Mouse (Mus musculus): ENCODE data around the gene Adgra1. TPM values are rescaled to one million over a fixed set of nuclear protein-coding genes. Genes with fewer than 3 reads are reported as not detected.

Adgra1 gene
- polyA plus RNA-seq, 1 experiment = 0.29 TPM

DNA sequence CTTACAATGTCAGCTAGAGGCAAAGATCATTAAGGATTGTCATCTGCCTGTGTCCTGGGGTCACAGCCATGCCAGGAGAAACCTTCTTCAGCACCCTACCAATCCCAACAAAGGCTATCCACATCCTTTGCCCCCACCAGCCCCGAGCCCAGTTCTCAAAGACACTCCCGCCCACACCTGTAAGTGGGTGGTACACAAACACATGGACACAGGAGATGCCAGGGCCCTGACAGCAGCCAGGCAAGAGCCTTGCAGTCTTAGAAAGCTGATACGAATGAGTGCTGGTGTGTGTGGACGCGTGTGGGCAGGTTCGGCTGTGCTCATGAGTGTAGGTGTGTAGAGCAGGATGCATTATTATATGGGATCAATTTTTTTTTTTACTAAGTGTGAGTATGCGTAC, 66.5 kb downstream of the Adgra1 start:
- 86% methylated on average over 7 of the region's 7 CpGs for whole genome bisulfite sequencing
- Histone ChIP-seq H3K4me1 (ENCODE audit: control insufficient read depth, insufficient read depth, insufficient read length) (no peaks in the 10 kb centered on the region; the same call in 1 of the 2 replicates), H3K27me3 (ENCODE audit: control insufficient read depth, insufficient read depth, low read length) (no peaks in the 10 kb centered on the region), H3K36me3 (ENCODE audit: control insufficient read depth, insufficient read depth, low read length) (no peaks in the 10 kb centered on the region), H3K4me3 (ENCODE audit: extremely low read depth, insufficient read depth, insufficient read length) (no peak overlapping the region), H3K27ac (ENCODE audit: insufficient read depth, low read length) (no peak overlapping the region)
- no peak for DNase-seq (ENCODE audit: low read depth in 1 of 2, low spot score in 2 of 2)
- TF ChIP-seq POLR2A (IDR thresholded peaks at IDR 0.05; ENCODE audit: low read depth, low read length) = no peak
- no peak for TF ChIP-seq CTCF (IDR thresholded peaks at IDR 0.05; ENCODE audit: extremely low read depth, insufficient read depth, insufficient read length, insufficient replicate concordance)

DNA sequence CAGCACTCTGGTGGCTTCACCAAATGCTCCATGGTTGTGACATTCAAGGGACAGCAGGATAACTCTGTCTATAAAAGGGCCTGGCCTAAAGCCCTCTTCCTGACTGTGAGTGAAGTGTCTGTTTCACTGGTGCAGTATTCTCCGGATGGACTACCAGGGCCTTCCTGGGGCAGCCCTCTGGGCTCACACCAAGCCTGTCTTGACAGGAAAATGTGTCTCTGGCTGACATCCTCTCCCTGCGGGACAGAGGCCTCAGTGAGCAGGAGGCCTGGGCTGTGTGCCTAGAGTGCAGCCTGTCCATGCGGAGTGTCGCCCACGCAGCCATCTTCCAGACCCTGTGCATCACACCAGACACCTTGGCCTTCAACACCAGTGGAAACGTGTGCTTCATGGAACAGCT, 66.9 kb downstream of the Adgra1 start:
- TF ChIP-seq POLR2A (IDR thresholded peaks at IDR 0.05; ENCODE audit: low read depth, low read length) (no peak), CTCF (IDR thresholded peaks at IDR 0.05; ENCODE audit: extremely low read depth, insufficient read depth, insufficient read length, insufficient replicate concordance) (no peak)
- WGBS = 79% methylated on average over 6 of the region's 6 CpGs
- H3K27me3 ChIP-seq (ENCODE audit: control insufficient read depth, insufficient read depth, low read length) = no peaks in the 10 kb centered on the region
- H3K4me1 ChIP-seq (ENCODE audit: control insufficient read depth, insufficient read depth, insufficient read length) = no peaks in the 10 kb centered on the region; the same call in 1 of the 2 replicates
- H3K27ac ChIP-seq (ENCODE audit: insufficient read depth, low read length) = no peak overlapping the region
- no peak overlapping the region for H3K4me3 ChIP-seq (ENCODE audit: extremely low read depth, insufficient read depth, insufficient read length)
- no peak for DNase-seq (ENCODE audit: low read depth in 1 of 2, low spot score in 2 of 2)
- no peaks in the 10 kb centered on the region for H3K36me3 ChIP-seq (ENCODE audit: control insufficient read depth, insufficient read depth, low read length)

DNA sequence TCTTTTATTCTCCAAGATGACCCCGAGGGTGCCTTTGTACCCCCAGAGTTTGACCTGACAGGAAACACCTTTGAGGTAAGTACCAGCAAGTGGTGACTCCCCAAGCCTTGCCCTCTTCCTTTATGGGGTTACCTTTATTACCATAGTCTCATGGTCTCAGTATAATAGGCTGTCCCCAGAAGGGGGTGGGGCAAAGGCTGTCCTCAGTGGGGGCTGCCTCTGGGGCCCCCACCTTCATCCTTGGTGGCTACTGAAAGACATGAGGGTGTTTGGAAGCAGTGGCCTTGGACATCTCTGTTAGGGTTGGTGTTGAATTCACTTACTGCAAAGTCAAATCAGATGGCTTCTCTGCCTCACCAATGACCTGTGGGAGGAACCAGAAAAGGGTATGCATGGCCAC, 68.0 kb downstream of the Adgra1 start:
- TF ChIP-seq CTCF (IDR thresholded peaks at IDR 0.05; ENCODE audit: extremely low read depth, insufficient read depth, insufficient read length, insufficient replicate concordance) = no peak
- TF ChIP-seq POLR2A (IDR thresholded peaks at IDR 0.05; ENCODE audit: low read depth, low read length) = no peak
- H3K27ac ChIP-seq (ENCODE audit: insufficient read depth, low read length) = no peak overlapping the region
- WGBS = 31% methylated on average over 1 of the region's 1 CpGs
- no peak overlapping the region for H3K4me3 ChIP-seq (ENCODE audit: extremely low read depth, insufficient read depth, insufficient read length)
- DNase-seq (ENCODE audit: low read depth in 1 of 2, low spot score in 2 of 2) = no peak
- H3K36me3 ChIP-seq (ENCODE audit: control insufficient read depth, insufficient read depth, low read length) = no peaks in the 10 kb centered on the region
- H3K4me1 ChIP-seq (ENCODE audit: control insufficient read depth, insufficient read depth, insufficient read length) = no peaks in the 10 kb centered on the region; the same call in 1 of the 2 replicates
- H3K27me3 ChIP-seq (ENCODE audit: control insufficient read depth, insufficient read depth, low read length) = no peaks in the 10 kb centered on the region

DNA sequence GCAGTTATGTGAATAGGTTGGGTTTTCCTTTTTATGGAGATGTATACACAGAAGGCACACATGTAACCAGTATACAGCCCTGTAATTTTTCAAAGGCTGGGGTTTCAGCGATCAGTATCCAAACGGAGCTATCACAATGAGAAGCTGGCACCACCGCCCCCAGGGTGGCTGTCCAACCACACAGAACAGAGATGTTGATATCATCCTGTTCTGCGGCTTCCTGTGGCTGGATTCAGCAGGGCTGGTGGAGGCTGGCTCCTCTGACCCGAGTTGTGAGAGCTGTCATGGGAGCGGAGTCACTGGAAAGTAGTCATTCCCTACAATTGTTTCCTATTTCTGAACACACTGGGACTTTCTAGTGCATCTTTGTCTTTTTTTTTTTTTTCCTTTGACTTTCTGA, 71.3 kb downstream of the Adgra1 start:
- H3K36me3 ChIP-seq (ENCODE audit: control insufficient read depth, insufficient read depth, low read length) = no peaks in the 10 kb centered on the region
- DNase-seq (ENCODE audit: low read depth in 1 of 2, low spot score in 2 of 2) = no peak
- H3K4me1 ChIP-seq (ENCODE audit: control insufficient read depth, insufficient read depth, insufficient read length) = no peaks in the 10 kb centered on the region; the same call in 1 of the 2 replicates
- no peak overlapping the region for H3K27ac ChIP-seq (ENCODE audit: insufficient read depth, low read length)
- WGBS = 12% methylated on average over 6 of the region's 6 CpGs
- H3K27me3 ChIP-seq (ENCODE audit: control insufficient read depth, insufficient read depth, low read length) = no peaks in the 10 kb centered on the region
- H3K4me3 ChIP-seq (ENCODE audit: extremely low read depth, insufficient read depth, insufficient read length) = no peak overlapping the region
- TF ChIP-seq CTCF (IDR thresholded peaks at IDR 0.05; ENCODE audit: extremely low read depth, insufficient read depth, insufficient read length, insufficient replicate concordance) = no peak
- no peak for TF ChIP-seq POLR2A (IDR thresholded peaks at IDR 0.05; ENCODE audit: low read depth, low read length)

DNA sequence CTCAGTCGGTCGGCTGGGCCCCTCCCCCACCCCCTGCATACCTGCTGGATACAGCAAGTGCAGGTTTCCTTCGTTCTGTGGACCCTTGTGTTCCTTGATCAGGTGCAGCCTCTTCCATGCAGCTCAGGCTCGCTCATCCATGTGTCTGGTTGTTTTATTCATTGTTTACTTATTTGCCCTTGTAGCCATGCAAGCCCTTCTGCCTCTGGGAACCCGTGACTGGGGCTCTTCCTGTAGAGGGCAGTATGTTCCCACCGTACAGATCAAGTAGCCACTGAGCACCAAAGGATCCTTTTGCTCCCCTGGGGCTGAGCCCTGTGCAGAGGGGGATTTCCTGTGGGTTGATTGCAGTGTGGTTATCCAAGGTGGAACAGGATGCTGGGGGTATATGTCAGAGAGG, 71.7 kb downstream of the Adgra1 start:
- Histone ChIP-seq H3K36me3 (ENCODE audit: control insufficient read depth, insufficient read depth, low read length) (no peaks in the 10 kb centered on the region), H3K27me3 (ENCODE audit: control insufficient read depth, insufficient read depth, low read length) (no peaks in the 10 kb centered on the region), H3K27ac (ENCODE audit: insufficient read depth, low read length) (no peak overlapping the region), H3K4me1 (ENCODE audit: control insufficient read depth, insufficient read depth, insufficient read length) (no peaks in the 10 kb centered on the region; the same call in 1 of the 2 replicates), H3K4me3 (ENCODE audit: extremely low read depth, insufficient read depth, insufficient read length) (no peak overlapping the region)
- peak; percentile 14 to 21 for DNase-seq (ENCODE audit: low read depth in 1 of 2, low spot score in 2 of 2)
- 3% methylated on average over 6 of the region's 6 CpGs for WGBS
- TF ChIP-seq CTCF (IDR thresholded peaks at IDR 0.05; ENCODE audit: extremely low read depth, insufficient read depth, insufficient read length, insufficient replicate concordance) (peak; percentile 23; the same call in 1 of the 2 replicates), POLR2A (IDR thresholded peaks at IDR 0.05; ENCODE audit: low read depth, low read length) (no peak)

DNA sequence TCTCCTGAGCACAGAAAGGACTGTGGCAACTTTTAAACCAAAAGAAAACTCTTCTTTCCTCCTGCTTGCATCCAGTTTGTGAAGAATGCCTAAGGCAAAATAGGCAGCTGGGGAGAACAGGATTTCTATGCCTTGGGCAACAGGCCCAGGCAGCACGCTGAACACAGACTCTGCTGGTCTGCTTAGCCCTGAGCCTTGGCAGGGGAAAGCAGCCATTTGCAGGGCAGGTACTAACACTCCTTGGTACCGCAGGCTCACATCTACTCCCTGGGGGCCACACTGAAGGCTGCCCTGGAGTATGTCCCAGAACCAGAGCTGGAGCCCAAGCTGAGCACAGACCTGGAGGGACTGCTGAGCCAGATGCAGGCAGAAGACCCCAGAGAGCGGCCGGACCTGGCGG, 74.2 kb downstream of the Adgra1 start:
- DNase-seq (ENCODE audit: low read depth in 1 of 2, low spot score in 2 of 2) = no peak
- Histone ChIP-seq H3K36me3 (ENCODE audit: control insufficient read depth, insufficient read depth, low read length) (no peaks in the 10 kb centered on the region), H3K4me3 (ENCODE audit: extremely low read depth, insufficient read depth, insufficient read length) (no peak overlapping the region), H3K27ac (ENCODE audit: insufficient read depth, low read length) (no peak overlapping the region), H3K4me1 (ENCODE audit: control insufficient read depth, insufficient read depth, insufficient read length) (no peaks in the 10 kb centered on the region; the same call in 1 of the 2 replicates), H3K27me3 (ENCODE audit: control insufficient read depth, insufficient read depth, low read length) (no peaks in the 10 kb centered on the region)
- 88% methylated on average over 5 of the region's 5 CpGs for WGBS
- TF ChIP-seq POLR2A (IDR thresholded peaks at IDR 0.05; ENCODE audit: low read depth, low read length) = no peak
- TF ChIP-seq CTCF (IDR thresholded peaks at IDR 0.05; ENCODE audit: extremely low read depth, insufficient read depth, insufficient read length, insufficient replicate concordance) = no peak

DNA sequence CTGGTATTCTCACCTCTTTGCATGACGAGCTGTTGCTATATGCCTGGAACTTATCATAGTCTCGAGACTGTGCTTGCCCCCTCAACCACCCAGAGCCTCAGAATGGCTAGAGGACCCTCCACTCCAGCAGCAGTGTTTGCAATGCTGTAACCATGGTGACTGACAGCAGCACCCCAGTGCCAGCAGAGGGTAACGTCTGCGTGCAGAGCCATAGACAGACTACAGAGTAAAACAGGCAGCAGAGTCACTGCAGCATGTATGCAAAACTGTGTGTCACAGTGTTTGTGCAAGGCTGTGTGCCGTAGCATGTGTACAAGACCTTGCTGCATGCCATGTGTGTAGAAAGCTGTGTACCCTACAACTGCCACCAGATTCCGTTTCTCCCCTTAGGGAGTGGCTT, 75.5 kb downstream of the Adgra1 start:
- TF ChIP-seq CTCF (IDR thresholded peaks at IDR 0.05; ENCODE audit: extremely low read depth, insufficient read depth, insufficient read length, insufficient replicate concordance) (no peak), POLR2A (IDR thresholded peaks at IDR 0.05; ENCODE audit: low read depth, low read length) (no peak)
- H3K4me3 ChIP-seq (ENCODE audit: extremely low read depth, insufficient read depth, insufficient read length) = no peak overlapping the region
- H3K36me3 ChIP-seq (ENCODE audit: control insufficient read depth, insufficient read depth, low read length) = no peaks in the 10 kb centered on the region
- no peaks in the 10 kb centered on the region; the same call in 1 of the 2 replicates for H3K4me1 ChIP-seq (ENCODE audit: control insufficient read depth, insufficient read depth, insufficient read length)
- DNase-seq (ENCODE audit: low read depth in 1 of 2, low spot score in 2 of 2) = no peak
- H3K27ac ChIP-seq (ENCODE audit: insufficient read depth, low read length) = no peak overlapping the region
- no peaks in the 10 kb centered on the region for H3K27me3 ChIP-seq (ENCODE audit: control insufficient read depth, insufficient read depth, low read length)
- 71% methylated on average over 6 of the region's 6 CpGs for WGBS
